Mouse (Mus musculus) erythroblast, embryonic 14.5 days (primary cell): ENCODE data around the gene Xlr3b. TPM values are rescaled to one million over a fixed set of nuclear protein-coding genes. Genes with fewer than 3 reads are reported as not detected.
"Not testable (repeated sequence)": the region's sequence is repeated elsewhere in the genome, so short reads cannot be mapped to it uniquely, and the experiment has no call there.

Experiments
- H3K27me3 ChIP-seq: 2 replicates; pipeline ENCODE4 v1.6.1; 2012; ENCODE audit warnings: inconsistent platforms; ENCODE audit not compliant: control insufficient read depth
- H3K36me3 ChIP-seq: 2 replicates; pipeline ENCODE4 v1.6.1; 2012; ENCODE audit warnings: mild to moderate bottlenecking, inconsistent platforms; ENCODE audit not compliant: control insufficient read depth
- H3K4me1 ChIP-seq: 2 replicates; pipeline ENCODE4 v1.6.1; 2012; ENCODE audit warnings: inconsistent platforms; ENCODE audit not compliant: control insufficient read depth
- H3K4me3 ChIP-seq: replicated peaks from 2 replicates; pipeline ENCODE3; 2012; ENCODE audit warnings: moderate library complexity, mild to moderate bottlenecking, inconsistent platforms
- H3K9me3 ChIP-seq: 2 replicates; pipeline ENCODE4 v1.6.1; 2012; ENCODE audit warnings: low read length, inconsistent platforms, mixed read lengths; ENCODE audit not compliant: control insufficient read depth
- GATA1 ChIP-seq: IDR thresholded peaks from 2 replicates; pipeline ENCODE4 v1.6.1; 2012; ENCODE audit warnings: low read length, inconsistent platforms, mixed read lengths
- TAL1 ChIP-seq: IDR thresholded peaks from 3 replicates; pipeline ENCODE4 v1.6.1; 2012; ENCODE audit warnings: low read length, inconsistent platforms, mixed read lengths
- polyA plus RNA-seq: library from polyadenylated mRNA; stranded (reverse); fragments of >175 nt; gene quantifications from 2 replicates; pipeline ENCODE4 v1.2.3, GENCODE M21; 2012

Xlr3b gene
- polyA plus RNA-seq, 1 experiment: not detected

- Histone ChIP-seq H3K4me1 (peaks cover 12% of the 10 kb centered on the region), H3K27me3 (peaks cover 14% of the 10 kb centered on the region), H3K4me3 (peak overlapping the region; percentile 71), H3K9me3 (peaks cover 8% of the 10 kb centered on the region), H3K36me3 (no peaks in the 10 kb centered on the region)
- TF ChIP-seq GATA1 (no peak), TAL1 (no peak)
These were observed 37.3 kb downstream of the Xlr3b start for GRCm38 (mm10) chrX:73229288-73229687.

DNA sequence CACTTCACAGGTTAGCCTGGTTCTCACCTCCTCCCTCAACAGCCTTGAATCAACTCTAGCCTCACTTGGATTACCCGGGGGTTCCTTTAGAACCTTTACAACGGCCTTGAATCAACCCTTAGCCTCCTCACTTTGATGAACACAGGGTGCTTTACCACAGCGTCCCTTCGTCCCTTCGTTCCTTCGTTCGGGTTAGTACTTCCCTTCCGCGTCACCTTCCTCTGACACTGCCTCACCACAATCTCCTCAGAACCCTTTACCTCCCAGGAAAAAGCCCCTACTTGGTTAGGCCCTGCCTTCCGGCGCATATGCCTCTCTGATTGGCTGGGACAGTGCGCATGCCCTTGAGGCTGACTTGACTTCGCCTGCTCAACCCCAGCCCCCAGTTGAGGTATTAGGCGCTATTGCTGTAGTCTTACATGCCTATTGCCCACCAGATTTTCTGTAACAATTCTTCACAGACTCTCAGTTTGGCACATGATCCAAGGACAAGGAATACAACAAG is 50.9 kb downstream of the Xlr3b start, which contains the start of gene Xlr4c:
Xlr4c (minus strand) TSS at position 310 of the 505 bp plus-strand sequence.
- H3K4me1 ChIP-seq, H3K36me3 ChIP-seq, H3K9me3 ChIP-seq, H3K4me3 ChIP-seq, H3K27me3 ChIP-seq: not testable (repeated sequence)

Other genes starting within 250 kb of the Xlr3b start
- 0.01 TPM in 1 of 2 replicates, not detected in the other for gene Zfp185, start 204.9 kb upstream of the Xlr3b start, polyA plus RNA-seq
- gene Pnma5, start 155.1 kb upstream of the Xlr3b start, polyA plus RNA-seq: not detected in 2 replicates
- not detected in 2 replicates for gene Pnma3, start 127.4 kb upstream of the Xlr3b start, polyA plus RNA-seq
- gene Xlr4a, start 109.7 kb upstream of the Xlr3b start, polyA plus RNA-seq: not detected in 2 replicates
- gene Xlr3a, start 95.1 kb upstream of the Xlr3b start, polyA plus RNA-seq: not detected in 2 replicates
- not detected in 2 replicates for gene Gm14685, start 75.2 kb upstream of the Xlr3b start, polyA plus RNA-seq
- not detected in 2 replicates for gene Xlr5b, start 43.4 kb upstream of the Xlr3b start, polyA plus RNA-seq
- gene DXBay18, start 42.8 kb upstream of the Xlr3b start, polyA plus RNA-seq: not detected in 2 replicates
- gene Spin2d, start 15.2 kb upstream of the Xlr3b start, polyA plus RNA-seq: not detected in 2 replicates
- not detected in 2 replicates for gene Xlr4b, start 22.1 kb downstream of the Xlr3b start, polyA plus RNA-seq
- 0.45 and 0.53 TPM in 2 replicates for gene F8a, start 36.1 kb downstream of the Xlr3b start, polyA plus RNA-seq
- gene Xlr4c, start 50.9 kb downstream of the Xlr3b start, polyA plus RNA-seq: 0.19 TPM in 1 of 2 replicates, not detected in the other
- gene Xlr3c, start 73.2 kb downstream of the Xlr3b start, polyA plus RNA-seq: not detected in 2 replicates
- gene Xlr5a, start 100.8 kb downstream of the Xlr3b start, polyA plus RNA-seq: not detected in 2 replicates
- not detected in 2 replicates for gene Xlr5c, start 100.8 kb downstream of the Xlr3b start, polyA plus RNA-seq
- not detected in 2 replicates for gene Gm45015, start 144.6 kb downstream of the Xlr3b start, polyA plus RNA-seq
- gene Zfp275, start 150.4 kb downstream of the Xlr3b start, polyA plus RNA-seq: 0.01 and 0.02 TPM in 2 replicates
- gene Gm18336, start 206.5 kb downstream of the Xlr3b start, polyA plus RNA-seq: not detected in 2 replicates
- gene Zfp92, start 218.9 kb downstream of the Xlr3b start, polyA plus RNA-seq: not detected in 2 replicates
- gene Trex2, start 243.1 kb downstream of the Xlr3b start, polyA plus RNA-seq: not detected in 2 replicates